Mouse (Mus musculus): ENCODE data around the gene Eno2.

- TF ChIP-seq CTCF (conservative IDR thresholded peaks at IDR 0.05; ENCODE audit: low read length): no peak
- no peak for TF ChIP-seq NANOG (IDR thresholded peaks at IDR 0.05; ENCODE audit: borderline replicate concordance, low read length)
These were observed 48.1 kb upstream of the Eno2 start for GRCm38 (mm10) chr6:124817563-124817962.

All from E14TG2a.4 (cell line).